Mouse (Mus musculus) common myeloid progenitor, adult 5-6 weeks (primary cell): ENCODE measurements around the gene Srbd1. TPM values are rescaled to one million over a fixed set of nuclear protein-coding genes. Genes with fewer than 3 reads are reported as not detected.
A peak's percentile ranks its signal among the peaks of the same experiment; 100 is the strongest.

Experiments used
- ATAC-seq: replicated peaks from 2 replicates; pipeline ENCODE4 v1.8.0; 2016; ENCODE audit warnings: low read depth, mild to moderate bottlenecking, moderate TSS enrichment, inconsistent platforms; ENCODE audit not compliant: poor library complexity, severe bottlenecking
- total RNA-seq: library from RNA; stranded (forward); fragments of 200-1000, 187-1606 nt; gene quantifications from 2 replicates; pipeline ENCODE4 v1.2.3, GENCODE M21; 2017

The Srbd1 gene
- total RNA-seq, 1 experiment from 2014 or later = 35.6 TPM

GRCm38 (mm10) chr17:86039741-86040140, 105.2 kb downstream of the Srbd1 start:
- no peak for ATAC-seq

- ATAC-seq = no peak
These were observed 106.7 kb downstream of the Srbd1 start for GRCm38 (mm10) chr17:86038211-86038648.

- ATAC-seq = no peak
These were observed 109.4 kb downstream of the Srbd1 start for GRCm38 (mm10) chr17:86035576-86035975.

GRCm38 (mm10) chr17:86035146-86035545, 109.8 kb downstream of the Srbd1 start:
- ATAC-seq = no peak

- no peak for ATAC-seq
These were observed 110.3 kb downstream of the Srbd1 start for GRCm38 (mm10) chr17:86034641-86035040.

- ATAC-seq = no peak
These were observed 112.8 kb downstream of the Srbd1 start for GRCm38 (mm10) chr17:86032113-86032714.

- ATAC-seq = no peak
These were observed 115.0 kb downstream of the Srbd1 start for GRCm38 (mm10) chr17:86030016-86030415.

GRCm38 (mm10) chr17:86029175-86029574, 115.8 kb downstream of the Srbd1 start:
- no peak for ATAC-seq

- ATAC-seq = peak; percentile 50
These were observed 117.3 kb downstream of the Srbd1 start for GRCm38 (mm10) chr17:86027577-86028199.

- ATAC-seq = no peak
These were observed 120.4 kb downstream of the Srbd1 start for GRCm38 (mm10) chr17:86024589-86024988.

- ATAC-seq = peak; percentile 6; the same call in 1 of the 2 replicates
These were observed 122.6 kb downstream of the Srbd1 start for GRCm38 (mm10) chr17:86022366-86022765.

- peak; percentile 67 for ATAC-seq
These were observed 123.2 kb downstream of the Srbd1 start for GRCm38 (mm10) chr17:86021815-86022214.

GRCm38 (mm10) chr17:86021231-86021630, 123.7 kb downstream of the Srbd1 start:
- ATAC-seq = no peak

- ATAC-seq = peak; percentile 73
These were observed 125.2 kb downstream of the Srbd1 start for GRCm38 (mm10) chr17:86019793-86020192.

- ATAC-seq = peak; percentile 66
These were observed 130.7 kb downstream of the Srbd1 start for GRCm38 (mm10) chr17:86014246-86014645.

GRCm38 (mm10) chr17:86012576-86012975, 132.4 kb downstream of the Srbd1 start:
- no peak for ATAC-seq

GRCm38 (mm10) chr17:86011849-86012248, 133.1 kb downstream of the Srbd1 start:
- ATAC-seq = no peak

GRCm38 (mm10) chr17:86008401-86008800, 136.6 kb downstream of the Srbd1 start:
- no peak for ATAC-seq

- ATAC-seq = peak; percentile 11; the same call in 1 of the 2 replicates
These were observed 142.9 kb downstream of the Srbd1 start for GRCm38 (mm10) chr17:86002113-86002512.

- peak; percentile 47; the same call in 1 of the 2 replicates for ATAC-seq
These were observed 143.3 kb downstream of the Srbd1 start for GRCm38 (mm10) chr17:86001667-86002066.

- no peak for ATAC-seq
These were observed 149.2 kb downstream of the Srbd1 start for GRCm38 (mm10) chr17:85995727-85996126.

- no peak for ATAC-seq
These were observed 149.9 kb downstream of the Srbd1 start for GRCm38 (mm10) chr17:85995086-85995485.
